Mouse (Mus musculus) heart, postnatal 0 days (tissue): ENCODE results near the gene Grm4. TPM values are rescaled to one million over a fixed set of nuclear protein-coding genes. Genes with fewer than 3 reads are reported as not detected.

Experiments used
- ATAC-seq: fragments of 200-750 bp; cut with Nextera tagmentation; 2 replicates; pipeline ENCODE4 v1.8.0; 2017; ENCODE audit warnings: low read depth, moderate number of reproducible peaks, moderate library complexity; ENCODE audit not compliant: insufficient read depth
- DNase-seq: peaks from one replicate; pipeline ENCODE4 v3.0.0-alpha.2; 2016; ENCODE audit warnings: low spot score
- H3K27ac ChIP-seq: fragments of 300-500 bp; sonication (generic); 2 replicates; pipeline ENCODE4 v1.5.1; 2014; ENCODE audit warnings: low read depth, mild to moderate bottlenecking
- H3K27me3 ChIP-seq: fragments of 300-500 bp; sonication (generic); 2 replicates; pipeline ENCODE4 v1.6.1; 2014; ENCODE audit warnings: low read length, mixed read lengths; ENCODE audit not compliant: control insufficient read depth, insufficient read depth
- H3K36me3 ChIP-seq: fragments of 300-500 bp; sonication (generic); replicated peaks from 2 replicates; pipeline ENCODE4 v1.6.1; 2014; ENCODE audit warnings: low read length, mixed read lengths; ENCODE audit not compliant: control insufficient read depth, insufficient read depth
- H3K4me1 ChIP-seq: fragments of 300-500 bp; sonication (generic); 2 replicates; pipeline ENCODE4 v1.6.1; 2014; ENCODE audit warnings: antibody characterized with exemption; ENCODE audit not compliant: control insufficient read depth, insufficient read depth
- H3K4me2 ChIP-seq: fragments of 300-500 bp; sonication (generic); 2 replicates; pipeline ENCODE4 v1.6.1; 2014; ENCODE audit warnings: low read depth, mild to moderate bottlenecking, low read length, moderate library complexity
- H3K4me3 ChIP-seq: fragments of 300-500 bp; sonication (generic); 2 replicates; pipeline ENCODE4 v1.5.1; 2014; ENCODE audit warnings: low read depth, low read length
- H3K9ac ChIP-seq: fragments of 300-500 bp; sonication (generic); replicated peaks from 2 replicates; pipeline ENCODE4 v1.6.1; 2014; ENCODE audit warnings: low read depth, low read length, mixed read lengths
- H3K9me3 ChIP-seq: fragments of 300-500 bp; sonication (generic); replicated peaks from 2 replicates; pipeline ENCODE4 v1.6.1; 2016; ENCODE audit warnings: low read length; ENCODE audit not compliant: control insufficient read depth
- CTCF ChIP-seq: IDR thresholded peaks from 2 replicates; pipeline ENCODE4 v1.5.1; 2016; ENCODE audit warnings: antibody characterized with exemption, control low read depth, low read depth
- EP300 ChIP-seq: IDR thresholded peaks from 2 replicates; pipeline ENCODE4 v1.6.1; 2016; ENCODE audit warnings: antibody characterized with exemption, low read depth
- WGBS: fragments of 180-500 bp; shearing (Covaris S2); extraction: QIAGEN DNeasy Blood & Tissue Kit; methylation state at CpG from one replicate; pipeline ENCODE4 v1.1.7; 2014; 5-methylcytosine and 5-hydroxymethylcytosine counted together
- polyA plus RNA-seq: library from polyadenylated mRNA; unstranded; fragments of >200 nt; fragmentation: Nextera tagmentation; extraction: Ambion mirVana; gene quantifications from 2 replicates; pipeline ENCODE4 v1.2.1, GENCODE M21; 2015
- total RNA-seq: library from RNA; depleted of rRNA; stranded (reverse); fragments of >200 nt; gene quantifications from 2 replicates; pipeline ENCODE4 v1.2.3, GENCODE M21; 2014; ENCODE audit warnings: low replicate concordance

The Grm4 gene
- total and polyA plus RNA-seq, 2 experiments from 2014 or later: 0.03 TPM; not detected in 1

- Histone ChIP-seq H3K36me3 (no peaks in the 10 kb centered on the region), H3K4me3 (no peak overlapping the region), H3K9ac (no peak overlapping the region), H3K27ac (no peak overlapping the region), H3K27me3 (peaks cover 76% of the 10 kb centered on the region), H3K4me2 (no peak overlapping the region), H3K9me3 (no peaks in the 10 kb centered on the region), H3K4me1 (no peaks in the 10 kb centered on the region)
- DNase-seq (no peak), ATAC-seq (no peak)
- WGBS: 17% methylated on average over 14 of the region's 14 CpGs
- TF ChIP-seq EP300 (no peak), CTCF (no peak)
Observed at GRCm38 (mm10) chr17:27502288-27502687, 18.9 kb downstream of the Grm4 start.

DNA sequence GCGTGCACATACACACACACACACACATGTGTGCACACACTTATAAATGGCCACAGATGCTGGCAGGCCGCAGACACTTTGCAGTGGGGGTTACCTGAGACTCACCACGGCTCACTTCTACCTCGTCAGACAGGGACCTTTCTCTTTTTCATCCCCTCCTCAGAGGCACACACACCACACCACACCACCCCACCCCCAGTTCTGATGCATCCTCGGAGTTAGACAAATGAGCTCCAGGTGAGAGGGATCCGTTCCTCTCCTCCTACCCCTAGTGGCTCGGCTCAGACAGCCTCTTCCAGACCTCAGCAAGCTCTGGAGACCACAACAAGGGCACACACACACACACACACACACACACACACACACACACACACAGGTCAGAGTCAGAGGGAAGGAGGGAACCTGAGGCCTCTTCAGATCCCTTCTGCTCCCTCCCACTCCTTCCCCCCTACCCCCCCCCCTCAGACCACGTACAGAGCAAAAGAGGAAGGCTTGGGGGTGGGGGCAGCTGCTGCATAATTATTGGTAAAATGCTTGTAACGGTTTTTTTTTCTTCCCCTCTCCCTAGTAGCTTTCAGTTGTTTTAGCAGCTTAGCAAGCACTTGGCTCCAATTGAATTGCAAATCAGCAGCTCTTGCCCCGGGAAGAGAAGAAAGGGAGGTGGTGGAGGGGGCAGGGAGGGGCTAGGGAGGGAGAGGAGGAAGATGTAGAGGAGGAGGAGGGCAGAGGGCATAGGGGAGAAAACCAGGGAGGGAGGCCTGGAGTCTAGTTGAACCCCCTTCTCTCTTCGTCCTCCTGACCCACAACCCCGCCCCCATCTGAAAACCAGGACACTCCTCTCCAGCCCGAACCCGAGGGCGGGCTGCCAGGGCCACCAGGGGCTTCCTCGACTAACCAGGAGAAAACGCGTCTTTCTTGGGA is 19.6 kb downstream of the Grm4 start:
- Histone ChIP-seq H3K9ac (no peak overlapping the region), H3K27me3 (peaks cover 69% of the 10 kb centered on the region), H3K9me3 (no peaks in the 10 kb centered on the region), H3K4me2 (no peak overlapping the region), H3K27ac (no peak overlapping the region), H3K4me1 (no peaks in the 10 kb centered on the region), H3K4me3 (no peak overlapping the region), H3K36me3 (no peaks in the 10 kb centered on the region)
- no peak for ATAC-seq
- DNase-seq: no peak
- TF ChIP-seq EP300 (no peak), CTCF (no peak)
- WGBS: 14% methylated on average over 18 of the region's 18 CpGs

DNA sequence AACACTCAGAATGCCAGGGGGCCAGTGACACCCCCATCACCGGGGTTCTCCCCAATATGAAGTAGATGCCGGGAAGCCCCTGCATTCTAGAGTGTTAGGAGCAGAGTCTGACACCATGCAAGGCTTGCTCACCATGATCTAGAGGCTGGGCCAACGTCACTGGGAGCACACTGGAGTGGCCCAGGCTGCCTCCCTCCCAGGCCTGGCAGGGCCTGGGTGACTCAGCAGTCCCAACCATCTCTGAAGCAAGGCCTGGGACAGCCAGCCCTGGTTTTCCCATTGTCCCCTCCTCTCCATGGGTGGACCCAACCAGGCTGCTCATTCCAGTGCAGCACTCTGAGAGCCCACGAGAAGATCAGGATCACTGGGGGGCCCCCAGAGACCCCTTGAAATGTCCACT is 20.4 kb downstream of the Grm4 start:
- no peak for TF ChIP-seq CTCF
- TF ChIP-seq EP300: no peak
- 37% methylated on average over 4 of the region's 4 CpGs for WGBS
- Histone ChIP-seq H3K27ac (no peak overlapping the region), H3K27me3 (peaks cover 61% of the 10 kb centered on the region), H3K36me3 (no peaks in the 10 kb centered on the region), H3K4me2 (no peak overlapping the region), H3K9me3 (no peaks in the 10 kb centered on the region), H3K9ac (no peak overlapping the region), H3K4me1 (no peaks in the 10 kb centered on the region), H3K4me3 (no peak overlapping the region)
- DNase-seq (no peak), ATAC-seq (no peak)

DNA sequence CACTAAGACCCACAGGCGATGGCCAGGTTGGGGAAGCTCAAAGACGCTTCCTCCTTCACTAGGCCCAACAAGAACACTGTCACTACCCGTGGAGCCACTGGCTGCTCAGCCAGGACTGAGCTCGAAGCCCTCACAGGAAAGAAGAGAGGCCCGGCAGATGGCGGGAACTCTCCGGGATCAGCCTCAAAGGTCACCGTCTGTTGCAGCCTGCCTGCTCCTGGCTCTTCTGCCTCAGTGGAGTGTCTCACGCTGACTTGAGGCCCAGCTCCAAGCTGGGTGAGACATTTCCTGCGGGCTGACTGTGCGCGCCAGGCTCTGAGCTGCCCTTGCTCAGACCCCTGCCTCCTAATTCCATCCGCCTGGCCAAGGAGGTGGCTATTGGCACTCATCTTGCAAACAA is 22.1 kb downstream of the Grm4 start:
- no peak overlapping the region for H3K9ac ChIP-seq
- DNase-seq: no peak
- no peak overlapping the region for H3K4me2 ChIP-seq
- no peak overlapping the region for H3K27ac ChIP-seq
- no peak for ATAC-seq
- peaks cover 45% of the 10 kb centered on the region for H3K27me3 ChIP-seq
- H3K9me3 ChIP-seq: no peaks in the 10 kb centered on the region
- H3K36me3 ChIP-seq: no peaks in the 10 kb centered on the region
- no peaks in the 10 kb centered on the region for H3K4me1 ChIP-seq
- H3K4me3 ChIP-seq: no peak overlapping the region
- 57% methylated on average over 13 of the region's 13 CpGs for WGBS
- TF ChIP-seq EP300: no peak
- no peak for TF ChIP-seq CTCF

DNA sequence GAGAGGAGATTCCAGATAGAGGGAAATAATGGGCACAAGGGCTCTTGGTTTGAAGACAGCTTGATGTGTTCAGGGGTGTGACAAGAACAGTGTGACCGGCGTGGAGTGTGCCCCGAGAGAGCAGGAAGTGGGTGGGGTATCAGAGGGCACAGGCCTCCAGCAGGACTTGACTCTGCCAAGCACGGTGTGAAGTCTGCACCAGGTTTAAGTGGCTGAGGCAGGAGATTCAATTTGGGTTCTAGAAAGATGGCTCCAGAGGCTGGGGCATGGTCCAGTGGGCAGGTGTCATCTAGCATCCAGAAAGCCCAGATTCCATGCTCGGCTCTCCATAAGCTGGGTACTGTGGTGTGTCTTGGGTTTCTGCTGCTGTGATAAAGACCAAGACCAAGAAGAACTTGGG is 23.4 kb downstream of the Grm4 start:
- Histone ChIP-seq H3K4me2 (no peak overlapping the region), H3K4me3 (no peak overlapping the region), H3K4me1 (no peaks in the 10 kb centered on the region), H3K9ac (no peak overlapping the region), H3K9me3 (no peaks in the 10 kb centered on the region), H3K27me3 (peaks cover 34% of the 10 kb centered on the region), H3K27ac (no peak overlapping the region), H3K36me3 (no peaks in the 10 kb centered on the region)
- ATAC-seq (no peak), DNase-seq (no peak)
- no peak for TF ChIP-seq EP300
- no peak for TF ChIP-seq CTCF
- WGBS: 68% methylated on average over 5 of the region's 5 CpGs
